Mouse (Mus musculus) lung, embryonic 15.5 days (tissue): ENCODE data around the gene Gm2696. TPM values are rescaled to one million over a fixed set of nuclear protein-coding genes. Genes with fewer than 3 reads are reported as not detected.

Experiments used
- ATAC-seq: fragments of 200-750 bp; cut with Nextera tagmentation; 2 replicates; pipeline ENCODE4 v1.8.0; 2017; ENCODE audit warnings: moderate number of reproducible peaks, borderline replicate concordance; ENCODE audit not compliant: low FRiP score, low TSS enrichment; ENCODE audit errors: extremely low read depth
- H3K27ac ChIP-seq: fragments of 300-500 bp; sonication (generic); 2 replicates; pipeline ENCODE4 v1.5.1; 2015; ENCODE audit warnings: moderate library complexity, mild to moderate bottlenecking, inconsistent platforms
- H3K27me3 ChIP-seq: fragments of 300-500 bp; sonication (generic); 2 replicates; pipeline ENCODE4 v1.6.1; 2015; ENCODE audit warnings: inconsistent platforms
- H3K36me3 ChIP-seq: fragments of 300-500 bp; sonication (generic); 2 replicates; pipeline ENCODE4 v1.6.1; 2015; ENCODE audit warnings: inconsistent platforms
- H3K4me1 ChIP-seq: fragments of 300-500 bp; sonication (generic); 2 replicates; pipeline ENCODE4 v1.6.1; 2015; ENCODE audit warnings: inconsistent platforms
- H3K4me2 ChIP-seq: fragments of 300-500 bp; sonication (generic); 2 replicates; pipeline ENCODE4 v1.6.1; 2015; ENCODE audit warnings: inconsistent platforms, mild to moderate bottlenecking, moderate library complexity
- H3K4me3 ChIP-seq: fragments of 300-500 bp; sonication (generic); 2 replicates; pipeline ENCODE4 v1.5.1; 2015; ENCODE audit warnings: mild to moderate bottlenecking, inconsistent platforms
- H3K9ac ChIP-seq: fragments of 300-500 bp; sonication (generic); 2 replicates; pipeline ENCODE4 v1.6.1; 2015; ENCODE audit warnings: inconsistent platforms
- H3K9me3 ChIP-seq: fragments of 300-500 bp; sonication (generic); 2 replicates; pipeline ENCODE4 v1.6.1; 2016; ENCODE audit warnings: inconsistent platforms
- WGBS: fragments of 180-500 bp; shearing (Covaris S2); methylation state at CpG from one replicate; pipeline ENCODE4 v1.1.7; 2015; 5-methylcytosine and 5-hydroxymethylcytosine counted together
- polyA plus RNA-seq: library from polyadenylated mRNA; unstranded; fragments of >200 nt; fragmentation: Nextera tagmentation; extraction: Ambion mirVana; gene quantifications from 2 replicates; pipeline ENCODE4 v1.2.1, GENCODE M21; 2015

Gm2696 gene
- polyA plus RNA-seq, 1 experiment from 2014 or later, result not detected

GRCm38 (mm10) chr10:77852559-77852958 is 38.1 kb downstream of the Gm2696 start, which contains the start of gene Gm10318:
Gene Gm10318, plus strand, starts transcription at chr10:77852859.
- Histone ChIP-seq H3K4me2 (no peak within 1 kb of the TSS), H3K36me3 (no peaks in the 10 kb centered on the region), H3K9ac (no peak within 1 kb of the TSS), H3K9me3 (no peaks in the 10 kb centered on the region), H3K4me1 (no peaks in the 10 kb centered on the region), H3K4me3 (no peak within 1 kb of the TSS), H3K27me3 (no peaks in the 10 kb centered on the region), H3K27ac (no peak within 1 kb of the TSS)
- WGBS, result 59% methylated on average over 9 of the region's 9 CpGs
- ATAC-seq, result no peak

GRCm38 (mm10) chr10:77861675-77862074 is 47.2 kb downstream of the Gm2696 start, which contains the start of gene Gm3285:
Gene Gm3285, plus strand, starts transcription at chr10:77861975.
- peaks cover 15% of the 10 kb centered on the region for H3K27me3 ChIP-seq
- no peak within 1 kb of the TSS for H3K4me3 ChIP-seq
- H3K4me2 ChIP-seq, result no peak within 1 kb of the TSS
- no peak within 1 kb of the TSS for H3K9ac ChIP-seq
- no peaks in the 10 kb centered on the region for H3K36me3 ChIP-seq
- 45% methylated on average over 7 of the region's 7 CpGs for whole genome bisulfite sequencing
- no peak within 1 kb of the TSS for H3K27ac ChIP-seq
- ATAC-seq, result no peak
- H3K4me1 ChIP-seq, result no peaks in the 10 kb centered on the region
- no peaks in the 10 kb centered on the region for H3K9me3 ChIP-seq

GRCm38 (mm10) chr10:77864067-77864761 is 49.7 kb downstream of the Gm2696 start:
- WGBS, result 24% methylated on average over 14 of the region's 14 CpGs
- Histone ChIP-seq H3K9ac (no peak overlapping the region), H3K4me2 (peak overlapping the region; percentile 33), H3K27ac (no peak overlapping the region), H3K4me3 (no peak overlapping the region), H3K4me1 (0 out of 2 replicates have a peak, but pooled peaks cover under 1% of the 10 kb centered on the region), H3K9me3 (no peaks in the 10 kb centered on the region), H3K36me3 (no peaks in the 10 kb centered on the region), H3K27me3 (peaks cover 20% of the 10 kb centered on the region)
- ATAC-seq, result peak; percentile 77

- Histone ChIP-seq H3K27me3 (peaks cover 23% of the 10 kb centered on the region), H3K9me3 (no peaks in the 10 kb centered on the region), H3K4me3 (no peak overlapping the region), H3K9ac (no peak overlapping the region), H3K4me2 (peak overlapping the region; percentile 33), H3K27ac (no peak overlapping the region), H3K36me3 (no peaks in the 10 kb centered on the region), H3K4me1 (peaks cover 4% of the 10 kb centered on the region; the same call in 1 of the 2 replicates)
- 36% methylated on average over 11 of the region's 11 CpGs for WGBS
- no peak for ATAC-seq
Measured at GRCm38 (mm10) chr10:77864762-77865143, 50.3 kb downstream of the Gm2696 start.

GRCm38 (mm10) chr10:77867546-77867945 is 53.1 kb downstream of the Gm2696 start:
- Histone ChIP-seq H3K9me3 (no peaks in the 10 kb centered on the region), H3K4me3 (no peak overlapping the region), H3K27ac (no peak overlapping the region), H3K27me3 (peaks cover 23% of the 10 kb centered on the region), H3K4me2 (no peak overlapping the region), H3K4me1 (peaks cover 4% of the 10 kb centered on the region; the same call in 1 of the 2 replicates), H3K9ac (no peak overlapping the region), H3K36me3 (no peaks in the 10 kb centered on the region)
- ATAC-seq, result no peak
- 11% methylated on average over 1 of the region's 1 CpGs for WGBS

- peaks cover 4% of the 10 kb centered on the region; the same call in 1 of the 2 replicates for H3K4me1 ChIP-seq
- H3K9ac ChIP-seq, result no peak overlapping the region
- H3K27ac ChIP-seq, result no peak overlapping the region
- H3K27me3 ChIP-seq, result peaks cover 16% of the 10 kb centered on the region; the same call in 1 of the 2 replicates
- H3K4me3 ChIP-seq, result no peak overlapping the region
- WGBS, result 53% methylated on average over 7 of the region's 7 CpGs
- no peaks in the 10 kb centered on the region for H3K9me3 ChIP-seq
- H3K36me3 ChIP-seq, result no peaks in the 10 kb centered on the region
- peak; percentile 44; the same call in 1 of the 2 replicates for ATAC-seq
- H3K4me2 ChIP-seq, result no peak overlapping the region
Measured at GRCm38 (mm10) chr10:77869651-77870050, 55.2 kb downstream of the Gm2696 start.

GRCm38 (mm10) chr10:77878985-77879384 is 64.5 kb downstream of the Gm2696 start:
- ATAC-seq, result no peak
- H3K4me1 ChIP-seq, result peaks cover 11% of the 10 kb centered on the region; the same call in 1 of the 2 replicates
- no peak overlapping the region for H3K27ac ChIP-seq
- H3K9me3 ChIP-seq, result no peaks in the 10 kb centered on the region
- H3K4me3 ChIP-seq, result no peak overlapping the region
- H3K36me3 ChIP-seq, result no peaks in the 10 kb centered on the region
- H3K27me3 ChIP-seq, result no peaks in the 10 kb centered on the region
- 57% methylated on average over 6 of the region's 6 CpGs for WGBS
- H3K4me2 ChIP-seq, result no peak overlapping the region
- H3K9ac ChIP-seq, result no peak overlapping the region

- Histone ChIP-seq H3K9me3 (no peaks in the 10 kb centered on the region), H3K36me3 (no peaks in the 10 kb centered on the region), H3K27ac (no peak overlapping the region), H3K9ac (no peak overlapping the region), H3K4me1 (peaks cover 6% of the 10 kb centered on the region; the same call in 1 of the 2 replicates), H3K4me3 (no peak overlapping the region), H3K27me3 (no peaks in the 10 kb centered on the region), H3K4me2 (no peak overlapping the region)
- 59% methylated on average over 3 of the region's 3 CpGs for WGBS
- ATAC-seq, result no peak
Measured at GRCm38 (mm10) chr10:77880305-77880704, 65.8 kb downstream of the Gm2696 start.

GRCm38 (mm10) chr10:77882553-77882952 is 68.1 kb downstream of the Gm2696 start:
- Histone ChIP-seq H3K4me1 (no peaks in the 10 kb centered on the region), H3K36me3 (no peaks in the 10 kb centered on the region), H3K27ac (no peak overlapping the region), H3K9ac (no peak overlapping the region), H3K9me3 (no peaks in the 10 kb centered on the region), H3K27me3 (no peaks in the 10 kb centered on the region), H3K4me2 (no peak overlapping the region), H3K4me3 (no peak overlapping the region)
- ATAC-seq, result no peak
- 81% methylated on average over 5 of the region's 5 CpGs for WGBS

Other genes with a start within 250 kb of the Gm2696 start
- gene Pttg1ip, start 233.0 kb upstream of the Gm2696 start, polyA plus RNA-seq, result 118 and 122 TPM in 2 replicates
- gene Sumo3, start 208.6 kb upstream of the Gm2696 start, polyA plus RNA-seq, result 350 and 361 TPM in 2 replicates
- gene Gm49325, start 208.5 kb upstream of the Gm2696 start, polyA plus RNA-seq, result 0.99 and 1.9 TPM in 2 replicates
- gene Ube2g2, start 192.4 kb upstream of the Gm2696 start, polyA plus RNA-seq, result 73.8 and 74.3 TPM in 2 replicates
- 0.08 and 0.19 TPM in 2 replicates for gene Tspear, start 128.1 kb upstream of the Gm2696 start, polyA plus RNA-seq
- not detected in 2 replicates for gene Gm19402, start 123.9 kb upstream of the Gm2696 start, polyA plus RNA-seq
- not detected in 2 replicates for gene Gm9508, start 117.4 kb upstream of the Gm2696 start, polyA plus RNA-seq
- not detected in 2 replicates for gene Gm10272, start 108.1 kb upstream of the Gm2696 start, polyA plus RNA-seq
- gene Gm10024, start 103.2 kb upstream of the Gm2696 start, polyA plus RNA-seq, result not detected in 2 replicates
- not detected in 2 replicates for gene Gm10142, start 98.9 kb upstream of the Gm2696 start, polyA plus RNA-seq
- gene Krtap12-1, start 94.1 kb upstream of the Gm2696 start, polyA plus RNA-seq, result not detected in 2 replicates
- gene Gm10100, start 88.2 kb upstream of the Gm2696 start, polyA plus RNA-seq, result not detected in 2 replicates
- not detected in 2 replicates for gene Gm18596, start 72.0 kb upstream of the Gm2696 start, polyA plus RNA-seq
- gene Gm9736, start 63.3 kb upstream of the Gm2696 start, polyA plus RNA-seq, result not detected in 2 replicates
- not detected in 2 replicates for gene Gm3233, start 55.0 kb upstream of the Gm2696 start, polyA plus RNA-seq
- not detected in 2 replicates for gene Gm3238, start 43.4 kb upstream of the Gm2696 start, polyA plus RNA-seq
- gene Gm7138, start 37.7 kb upstream of the Gm2696 start, polyA plus RNA-seq, result not detected in 2 replicates
- gene Gm3250, start 32.1 kb upstream of the Gm2696 start, polyA plus RNA-seq, result not detected in 2 replicates
- not detected in 2 replicates for gene Gm7137, start 26.5 kb upstream of the Gm2696 start, polyA plus RNA-seq
- gene Gm9639, start 19.6 kb upstream of the Gm2696 start, polyA plus RNA-seq, result not detected in 2 replicates
- not detected in 2 replicates for gene Gm19668, start 15.5 kb upstream of the Gm2696 start, polyA plus RNA-seq
- not detected in 2 replicates for gene Gm9507, start 2.8 kb upstream of the Gm2696 start, polyA plus RNA-seq
- not detected in 2 replicates for gene Krtap10-4, start 12.4 kb downstream of the Gm2696 start, polyA plus RNA-seq
- gene Krtap10-10, start 21.3 kb downstream of the Gm2696 start, polyA plus RNA-seq, result not detected in 2 replicates
- gene Gm36176, start 32.1 kb downstream of the Gm2696 start, polyA plus RNA-seq, result not detected in 2 replicates
- not detected in 2 replicates for gene Gm10318, start 38.2 kb downstream of the Gm2696 start, polyA plus RNA-seq
- not detected in 2 replicates for gene Gm3285, start 47.3 kb downstream of the Gm2696 start, polyA plus RNA-seq
- 4.5 TPM in 2 replicates for gene Lrrc3, start 87.9 kb downstream of the Gm2696 start, polyA plus RNA-seq
- 0.72 and 1.6 TPM in 2 replicates for gene Trpm2, start 155.9 kb downstream of the Gm2696 start, polyA plus RNA-seq
- 25.4 and 25.6 TPM in 2 replicates for gene 1810043G02Rik, start 163.8 kb downstream of the Gm2696 start, polyA plus RNA-seq
- 171 and 179 TPM in 2 replicates for gene Pfkl, start 195.4 kb downstream of the Gm2696 start, polyA plus RNA-seq
- gene Dnmt3l, start 227.3 kb downstream of the Gm2696 start, polyA plus RNA-seq, result 1.9 and 2.2 TPM in 2 replicates
- 2.1 and 2.7 TPM in 2 replicates for gene Aire, start 228.9 kb downstream of the Gm2696 start, polyA plus RNA-seq